Mouse (Mus musculus) lung, postnatal 0 days (tissue): ENCODE results near the gene Wdr18. TPM values are rescaled to one million over a fixed set of nuclear protein-coding genes. Genes with fewer than 3 reads are reported as not detected.

ENCODE experiments used
- ATAC-seq: fragments of 200-750 bp; cut with Nextera tagmentation; 2 replicates; pipeline ENCODE4 v1.8.0; 2017; ENCODE audit warnings: moderate library complexity
- DNase-seq: peaks from one replicate; pipeline ENCODE4 v3.0.0-alpha.2; 2016; ENCODE audit warnings: low spot score
- H3K27ac ChIP-seq: fragments of 300-500 bp; sonication (generic); 2 replicates; pipeline ENCODE4 v1.5.1; 2014; ENCODE audit warnings: antibody characterized with exemption, mild to moderate bottlenecking, low read length, mixed read lengths
- H3K27me3 ChIP-seq: fragments of 300-500 bp; sonication (generic); replicated peaks from 2 replicates; pipeline ENCODE4 v1.6.1; 2014; ENCODE audit warnings: low read length, mixed read lengths; ENCODE audit not compliant: insufficient read depth
- H3K36me3 ChIP-seq: fragments of 300-500 bp; sonication (generic); 2 replicates; pipeline ENCODE4 v1.6.1; 2014; ENCODE audit warnings: low read length, mixed read lengths; ENCODE audit not compliant: insufficient read depth
- H3K4me1 ChIP-seq: fragments of 300-500 bp; sonication (generic); 2 replicates; pipeline ENCODE4 v1.6.1; 2014; ENCODE audit warnings: antibody characterized with exemption, low read depth, low read length, mixed read lengths; ENCODE audit not compliant: insufficient read depth
- H3K4me2 ChIP-seq: fragments of 300-500 bp; sonication (generic); replicated peaks from 2 replicates; pipeline ENCODE4 v1.6.1; 2014; ENCODE audit warnings: low read depth, mild to moderate bottlenecking, low read length, moderate library complexity, mixed read lengths
- H3K4me3 ChIP-seq: fragments of 300-500 bp; sonication (generic); 2 replicates; pipeline ENCODE4 v1.5.1; 2014; ENCODE audit warnings: low read depth, low read length
- H3K9ac ChIP-seq: fragments of 300-500 bp; sonication (generic); replicated peaks from 2 replicates; pipeline ENCODE4 v1.6.1; 2014; ENCODE audit warnings: low read depth, mild to moderate bottlenecking
- H3K9me3 ChIP-seq: fragments of 300-500 bp; sonication (generic); 2 replicates; pipeline ENCODE4 v1.6.1; 2016; ENCODE audit warnings: low read length, mixed read lengths
- CTCF ChIP-seq: IDR thresholded peaks from 2 replicates; pipeline ENCODE4 v1.5.1; 2016; ENCODE audit warnings: antibody characterized with exemption, mild to moderate bottlenecking
- EP300 ChIP-seq: IDR thresholded peaks from 2 replicates; pipeline ENCODE4 v1.6.1; 2016; ENCODE audit warnings: antibody characterized with exemption, mild to moderate bottlenecking, control low read depth
- WGBS: fragments of 180-500 bp; shearing (Covaris S2); extraction: QIAGEN DNeasy Blood & Tissue Kit; methylation state at CpG from one replicate; pipeline ENCODE4 v1.1.7; 2014; 5-methylcytosine and 5-hydroxymethylcytosine counted together
- polyA plus RNA-seq: library from polyadenylated mRNA; unstranded; fragments of >200 nt; fragmentation: Nextera tagmentation; extraction: Ambion mirVana; gene quantifications from 2 replicates; pipeline ENCODE4 v1.2.1, GENCODE M21; 2015

The Wdr18 gene
- polyA plus RNA-seq, 1 experiment from 2014 or later, result 44.2 TPM

- Histone ChIP-seq H3K4me2 (peak within 1 kb of the TSS; percentile 44), H3K9ac (no peak within 1 kb of the TSS), H3K27ac (no peak within 1 kb of the TSS), H3K4me1 (0 out of 2 replicates have a peak, but pooled peaks cover 4% of the 10 kb centered on the region), H3K27me3 (peaks cover 6% of the 10 kb centered on the region; the same call in 1 of the 2 replicates), H3K9me3 (no peaks in the 10 kb centered on the region), H3K4me3 (peak within 1 kb of the TSS; percentile 12; the same call in 1 of the 2 replicates), H3K36me3 (peaks cover 13% of the 10 kb centered on the region)
- DNase-seq (no peak), ATAC-seq (no peak)
- no peak for TF ChIP-seq CTCF
- no peak for TF ChIP-seq EP300
- WGBS, result 5% methylated on average over 45 of the region's 47 CpGs
Measured at GRCm38 (mm10) chr10:79970415-79971182, 10.6 kb downstream of the Wdr18 start, which contains the start of gene Grin3b. Grin3b (plus strand) TSS chr10:79970715.

GRCm38 (mm10) chr10:79971183-79971497, 11.2 kb downstream of the Wdr18 start:
- Histone ChIP-seq H3K9ac (no peak overlapping the region), H3K9me3 (no peaks in the 10 kb centered on the region), H3K4me2 (peak overlapping the region; percentile 44), H3K27me3 (peaks cover 6% of the 10 kb centered on the region; the same call in 1 of the 2 replicates), H3K4me3 (peak overlapping the region; percentile 12; the same call in 1 of the 2 replicates), H3K27ac (no peak overlapping the region), H3K4me1 (0 out of 2 replicates have a peak, but pooled peaks cover 4% of the 10 kb centered on the region), H3K36me3 (peaks cover 19% of the 10 kb centered on the region)
- no peak for ATAC-seq
- WGBS, result 4% methylated on average over 20 of the region's 21 CpGs
- no peak for DNase-seq
- TF ChIP-seq EP300 (no peak), CTCF (no peak)

- Histone ChIP-seq H3K27me3 (peaks cover 6% of the 10 kb centered on the region; the same call in 1 of the 2 replicates), H3K4me3 (no peak overlapping the region), H3K9me3 (no peaks in the 10 kb centered on the region), H3K9ac (no peak overlapping the region), H3K4me2 (no peak overlapping the region), H3K36me3 (peaks cover 27% of the 10 kb centered on the region), H3K27ac (no peak overlapping the region), H3K4me1 (0 out of 2 replicates have a peak, but pooled peaks cover 4% of the 10 kb centered on the region)
- no peak for TF ChIP-seq CTCF
- no peak for TF ChIP-seq EP300
- DNase-seq, result peak; percentile 27
- no peak for ATAC-seq
- WGBS, result 41% methylated on average over 14 of the region's 14 CpGs
Measured at GRCm38 (mm10) chr10:79972831-79973230, 12.9 kb downstream of the Wdr18 start.

- 0 out of 2 replicates have a peak, but pooled peaks cover 4% of the 10 kb centered on the region for H3K4me1 ChIP-seq
- H3K9ac ChIP-seq, result no peak overlapping the region
- H3K36me3 ChIP-seq, result peaks cover 36% of the 10 kb centered on the region
- H3K27me3 ChIP-seq, result peaks cover 6% of the 10 kb centered on the region; the same call in 1 of the 2 replicates
- no peak overlapping the region for H3K27ac ChIP-seq
- no peak overlapping the region for H3K4me3 ChIP-seq
- 91% methylated on average over 21 of the region's 21 CpGs for WGBS
- ATAC-seq, result no peak
- DNase-seq, result no peak
- no peak for TF ChIP-seq EP300
- TF ChIP-seq CTCF, result no peak
- H3K4me2 ChIP-seq, result no peak overlapping the region
- H3K9me3 ChIP-seq, result no peaks in the 10 kb centered on the region
Measured at GRCm38 (mm10) chr10:79974087-79974486, 14.1 kb downstream of the Wdr18 start.

GRCm38 (mm10) chr10:79974668-79975067, 14.7 kb downstream of the Wdr18 start:
- H3K27ac ChIP-seq, result no peak overlapping the region
- no peaks in the 10 kb centered on the region for H3K9me3 ChIP-seq
- 0 out of 2 replicates have a peak, but pooled peaks cover 4% of the 10 kb centered on the region for H3K4me1 ChIP-seq
- 84% methylated on average over 8 of the region's 8 CpGs for WGBS
- ATAC-seq (no peak), DNase-seq (no peak)
- H3K36me3 ChIP-seq, result peaks cover 40% of the 10 kb centered on the region
- peaks cover 6% of the 10 kb centered on the region; the same call in 1 of the 2 replicates for H3K27me3 ChIP-seq
- no peak overlapping the region for H3K4me3 ChIP-seq
- TF ChIP-seq EP300 (no peak), CTCF (no peak)
- no peak overlapping the region for H3K9ac ChIP-seq
- H3K4me2 ChIP-seq, result no peak overlapping the region

- DNase-seq (no peak), ATAC-seq (no peak)
- Histone ChIP-seq H3K27me3 (peaks cover 6% of the 10 kb centered on the region; the same call in 1 of the 2 replicates), H3K4me1 (0 out of 2 replicates have a peak, but pooled peaks cover 1% of the 10 kb centered on the region), H3K27ac (no peak overlapping the region), H3K36me3 (peaks cover 40% of the 10 kb centered on the region), H3K9me3 (no peaks in the 10 kb centered on the region), H3K4me3 (no peak overlapping the region), H3K9ac (no peak overlapping the region), H3K4me2 (no peak overlapping the region)
- WGBS, result 88% methylated on average over 28 of the region's 28 CpGs
- TF ChIP-seq EP300, result no peak
- TF ChIP-seq CTCF, result no peak
Measured at GRCm38 (mm10) chr10:79976071-79976721, 16.2 kb downstream of the Wdr18 start.
